Mouse (Mus musculus) layer of hippocampus, postnatal 14 days (tissue): Measurements from ENCODE around the gene Mx1. TPM values are rescaled to one million over a fixed set of nuclear protein-coding genes. Genes with fewer than 3 reads are reported as not detected.
A peak's percentile ranks its signal among the peaks of the same experiment; 100 is the strongest.

Experiments used
- DNase-seq, 2 experiments: peaks; one replicate each; pipeline ENCODE4 v3.0.0; 2021 to 2022; ENCODE audit warnings: low spot score in 2 of 2, mixed read lengths in 1 of 2
- long read RNA-seq, 2 experiments: library from polyadenylated mRNA; stranded (forward); transcript quantifications; one replicate each; pipeline ENCODE4 v2.0.0; 2021
- total RNA-seq, 2 experiments: library from RNA; stranded (reverse); gene quantifications; 2 replicates each; pipeline ENCODE4 v1.2.3; 2021

Mx1 gene
- 1 to 10 TPM in 1 of 2 experiments, under 1 TPM in 1; 0.74 to 1.4 TPM for total RNA-seq
- long read RNA-seq, experiment 1, result 0 reads
- long read RNA-seq, experiment 2, result 0 reads

DNA sequence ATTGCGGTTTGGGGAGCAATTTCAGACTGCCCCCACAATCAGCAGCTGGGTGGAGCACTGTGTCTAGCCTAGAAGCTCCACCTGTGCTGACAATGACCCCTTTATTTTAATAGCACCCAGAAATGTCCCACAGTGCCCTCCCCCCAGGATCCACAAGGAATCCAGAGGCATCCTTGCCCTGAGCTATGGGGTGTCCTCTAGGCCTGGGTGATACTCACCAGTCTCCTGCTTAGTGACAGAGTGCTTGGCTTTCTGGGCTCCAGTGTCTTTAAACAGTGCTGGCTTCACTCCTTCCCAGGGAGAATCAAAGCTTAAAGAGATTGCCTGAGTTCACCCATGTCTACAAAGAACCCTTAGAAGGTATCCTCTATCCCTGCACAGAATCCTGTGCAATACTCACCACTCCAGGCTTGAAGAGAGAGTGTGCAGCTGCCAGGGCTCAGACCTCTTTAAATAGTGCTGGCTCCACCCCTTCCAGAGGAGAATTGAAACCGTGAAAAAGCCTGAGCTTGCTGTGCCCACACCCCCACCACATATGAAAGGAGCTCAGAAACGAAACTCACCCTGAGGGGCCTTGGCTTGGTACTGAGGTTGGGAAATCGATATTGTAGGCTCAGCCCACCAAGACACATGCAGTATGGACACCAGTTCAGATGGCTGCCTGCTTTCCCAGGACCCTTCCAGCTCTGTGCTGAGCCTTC, at the start of gene Mx1:
Mx1 (minus strand) TSS at position 427 of the 701 bp plus-strand sequence.
- DNase-seq, result no peak

DNA sequence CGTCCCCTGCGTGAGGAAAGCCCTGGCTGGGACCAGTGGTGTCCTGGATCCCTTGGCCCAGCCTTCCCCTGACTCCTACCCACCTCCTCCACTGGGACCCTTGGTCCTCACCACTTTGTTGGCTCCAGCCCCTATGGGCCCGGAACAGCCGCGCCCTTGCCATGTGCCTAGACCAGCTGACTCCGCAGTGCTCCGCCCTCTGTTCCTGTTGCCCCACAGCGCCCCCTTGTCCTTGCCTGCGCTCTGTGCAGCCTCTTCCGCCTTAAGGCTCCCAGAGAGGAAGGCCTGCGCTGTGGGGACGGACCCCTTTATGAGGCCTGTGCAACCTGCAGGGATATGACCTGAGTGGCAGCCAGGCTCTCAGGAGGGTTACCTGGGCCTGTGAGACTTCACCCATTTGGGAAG, 49.6 kb upstream of the Mx1 start:
- DNase-seq, result no peak

- no peak for DNase-seq
Measured at GRCm38 (mm10) chr16:97511495-97511894, 48.8 kb upstream of the Mx1 start.

DNA sequence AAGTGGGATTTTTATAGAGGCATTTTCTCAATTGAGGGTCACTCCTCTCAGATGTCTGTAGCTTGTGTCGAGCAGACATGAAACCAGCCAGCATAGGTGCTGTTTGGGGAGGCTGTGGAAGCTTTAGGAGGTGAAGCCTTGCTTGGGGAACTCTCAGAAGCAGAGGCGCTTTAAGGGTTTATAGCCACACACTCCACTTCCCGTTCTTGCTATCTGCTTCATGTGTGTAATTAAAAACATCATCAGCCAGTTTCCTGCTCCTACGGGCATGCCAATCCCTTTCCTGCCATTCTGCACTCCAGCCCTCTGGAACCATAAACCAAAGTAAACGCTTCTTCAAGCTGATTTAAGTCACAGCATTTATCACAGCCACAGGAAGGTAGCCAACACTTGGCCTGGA, 48.1 kb upstream of the Mx1 start:
- no peak for DNase-seq

- no peak for DNase-seq
Measured at GRCm38 (mm10) chr16:97507783-97508182, 45.1 kb upstream of the Mx1 start.

DNA sequence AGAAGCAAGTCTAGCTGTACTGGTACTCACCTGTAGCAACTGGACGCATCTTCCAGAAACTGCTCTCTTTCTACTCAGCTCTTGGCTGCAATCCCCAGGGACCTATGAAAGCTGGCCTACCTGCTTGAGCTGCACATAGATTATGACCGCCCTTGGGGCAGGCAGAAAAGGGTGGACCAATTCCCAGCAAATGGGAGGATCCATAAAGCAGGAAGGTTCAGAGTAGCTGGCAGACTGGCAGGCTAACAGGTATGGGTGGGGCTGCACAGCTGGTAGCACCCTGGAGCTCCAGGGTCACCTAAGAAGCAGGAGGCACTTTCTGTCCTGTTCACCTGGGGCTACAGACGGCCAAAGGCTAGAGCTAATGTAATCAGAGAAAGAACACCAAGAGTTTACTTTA, 42.1 kb upstream of the Mx1 start:
- no peak for DNase-seq

DNA sequence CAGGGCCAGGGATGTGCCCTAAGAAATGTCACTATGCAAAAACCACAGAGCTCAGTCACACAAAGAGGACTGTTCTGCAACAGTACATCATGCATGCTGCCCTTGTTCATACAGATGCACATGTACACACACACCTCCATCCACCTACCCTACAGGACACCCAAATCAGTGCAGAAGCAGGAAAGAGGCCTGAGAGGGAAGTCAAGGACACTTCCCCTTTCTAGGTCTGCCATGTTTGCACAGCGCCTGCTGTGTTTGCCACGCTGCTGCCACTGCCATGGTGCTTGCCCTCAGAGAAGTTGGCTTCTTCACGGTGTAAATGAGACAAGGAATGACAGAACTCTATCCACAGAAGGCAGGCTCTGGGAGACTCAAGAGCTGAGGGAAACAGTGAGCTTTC, 41.1 kb upstream of the Mx1 start:
- DNase-seq, result no peak

DNA sequence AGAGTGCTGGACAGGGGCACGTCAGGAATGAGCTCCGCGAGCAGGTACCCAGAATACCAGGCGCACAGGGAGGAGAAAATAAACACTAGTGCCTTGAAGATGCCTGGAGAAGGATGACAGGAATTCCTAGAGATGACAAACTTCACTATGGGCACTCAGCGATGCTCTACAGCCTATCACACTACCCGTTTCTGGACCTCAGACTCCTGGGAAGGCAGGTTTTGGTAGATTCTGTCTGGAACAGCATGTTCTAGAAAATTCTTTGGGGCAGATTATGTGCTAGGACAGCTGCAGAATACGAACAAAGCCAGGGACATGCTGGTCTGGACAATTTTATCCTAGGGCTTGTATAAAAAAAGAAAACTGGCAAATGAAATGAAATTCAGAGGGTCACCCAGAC, 38.2 kb upstream of the Mx1 start:
- no peak for DNase-seq

GRCm38 (mm10) chr16:97499450-97499849, 36.7 kb upstream of the Mx1 start:
- no peak for DNase-seq

DNA sequence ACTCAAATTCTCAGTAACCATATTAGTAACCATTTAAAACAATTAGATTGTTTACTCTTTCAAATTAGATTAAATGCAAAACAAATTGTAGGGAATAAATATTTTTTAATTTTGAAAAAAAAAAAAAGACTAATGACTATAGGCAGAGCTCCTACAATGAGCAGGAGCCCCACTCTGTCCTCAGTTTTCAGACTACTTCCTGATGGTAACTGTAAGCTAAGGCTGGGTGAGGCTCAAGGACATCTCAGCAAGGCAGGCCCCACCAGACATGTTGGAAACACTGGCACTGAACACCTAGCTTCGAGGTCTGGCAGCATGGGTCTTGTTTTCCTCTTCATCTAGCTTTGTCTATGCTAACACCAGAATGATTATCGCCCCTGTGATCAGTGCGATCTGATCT, 35.4 kb upstream of the Mx1 start:
- no peak for DNase-seq

- no peak for DNase-seq
Measured at GRCm38 (mm10) chr16:97497682-97498081, 35.0 kb upstream of the Mx1 start.

- DNase-seq, result no peak
Measured at GRCm38 (mm10) chr16:97496026-97496425, 33.3 kb upstream of the Mx1 start.

DNA sequence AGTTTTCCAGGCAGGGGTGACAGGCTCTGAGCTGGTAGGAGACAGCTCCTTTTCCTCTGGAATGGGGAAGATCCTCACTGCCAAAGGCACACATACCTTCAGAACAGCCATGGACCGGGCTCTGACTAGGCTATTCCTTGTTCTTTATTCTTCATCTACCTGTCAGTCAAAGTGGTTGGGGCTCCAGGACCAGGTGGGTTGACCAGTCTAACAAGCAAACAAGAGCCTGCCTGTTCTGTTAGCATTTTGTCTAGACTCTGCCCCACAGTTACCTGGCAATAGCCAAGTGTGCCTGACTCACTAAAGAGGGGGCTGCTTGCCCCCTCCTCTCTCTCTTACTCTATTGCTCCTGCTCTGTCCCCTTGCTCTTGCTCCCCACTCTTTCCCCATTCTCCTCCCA, 29.7 kb upstream of the Mx1 start:
- DNase-seq, result no peak

DNA sequence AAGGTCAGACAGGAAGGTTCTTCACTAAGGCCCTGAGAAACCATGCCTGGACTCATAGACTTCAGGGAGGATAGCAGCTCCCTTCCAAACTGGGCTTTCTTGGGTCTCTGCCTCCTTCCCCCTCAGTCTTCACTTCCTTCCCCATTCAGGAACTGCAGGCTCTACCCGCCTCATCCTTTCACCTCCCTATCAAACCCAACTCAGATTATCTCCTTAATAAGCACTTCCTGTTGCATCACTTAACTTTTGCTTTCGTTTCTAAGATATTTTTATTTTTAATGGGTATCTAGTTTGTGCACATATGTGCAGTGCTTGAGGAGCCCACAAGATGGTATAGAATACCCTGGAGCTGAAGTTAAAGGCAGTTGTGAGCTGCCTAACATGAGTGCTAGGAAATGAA, 15.9 kb upstream of the Mx1 start:
- DNase-seq, result no peak

GRCm38 (mm10) chr16:97476524-97476923, 13.8 kb upstream of the Mx1 start:
- DNase-seq, result no peak

- DNase-seq, result no peak
Measured at GRCm38 (mm10) chr16:97475581-97475980, 12.9 kb upstream of the Mx1 start.

GRCm38 (mm10) chr16:97474671-97475070, 12.0 kb upstream of the Mx1 start:
- DNase-seq, result no peak

DNA sequence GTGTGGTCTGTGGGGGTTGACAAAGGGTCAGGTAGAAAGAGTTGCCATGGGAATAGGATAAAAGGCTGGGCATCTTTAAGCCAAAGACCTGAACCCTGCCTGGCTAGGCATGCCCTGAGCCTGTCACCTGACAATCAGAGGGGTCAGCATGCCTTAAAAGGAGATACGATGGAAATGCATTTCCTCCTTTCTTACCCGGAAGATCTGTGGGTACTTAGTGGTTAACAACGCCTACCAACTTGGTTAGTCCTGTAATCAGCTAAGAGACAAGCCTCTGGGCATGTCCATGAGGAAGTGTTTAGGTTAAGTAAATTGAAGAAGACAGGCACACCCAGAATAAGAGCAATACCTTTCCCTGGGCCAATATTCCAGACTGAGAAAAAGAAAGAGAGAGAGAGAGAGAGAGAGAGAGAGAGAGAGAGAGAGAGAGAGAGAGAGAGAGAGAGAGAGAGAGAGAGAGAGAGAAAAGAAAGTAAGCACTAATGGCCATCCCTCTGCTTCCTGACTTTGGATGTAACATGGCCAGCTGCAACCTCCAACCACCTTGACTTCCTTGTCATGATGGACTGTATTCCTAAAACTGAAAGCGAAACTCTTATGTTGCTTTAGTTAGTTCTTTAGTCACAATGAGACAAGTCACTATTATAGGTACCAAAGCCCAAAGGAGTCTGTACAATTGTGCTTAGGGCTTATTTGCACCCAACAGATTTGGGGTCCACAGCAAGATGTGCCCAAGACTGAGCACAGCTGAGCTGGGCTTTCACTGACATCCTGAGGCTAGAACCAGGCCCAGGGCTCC, 5.5 kb upstream of the Mx1 start:
- DNase-seq, result no peak

GRCm38 (mm10) chr16:97467472-97467871, 4.8 kb upstream of the Mx1 start:
- no peak for DNase-seq

DNA sequence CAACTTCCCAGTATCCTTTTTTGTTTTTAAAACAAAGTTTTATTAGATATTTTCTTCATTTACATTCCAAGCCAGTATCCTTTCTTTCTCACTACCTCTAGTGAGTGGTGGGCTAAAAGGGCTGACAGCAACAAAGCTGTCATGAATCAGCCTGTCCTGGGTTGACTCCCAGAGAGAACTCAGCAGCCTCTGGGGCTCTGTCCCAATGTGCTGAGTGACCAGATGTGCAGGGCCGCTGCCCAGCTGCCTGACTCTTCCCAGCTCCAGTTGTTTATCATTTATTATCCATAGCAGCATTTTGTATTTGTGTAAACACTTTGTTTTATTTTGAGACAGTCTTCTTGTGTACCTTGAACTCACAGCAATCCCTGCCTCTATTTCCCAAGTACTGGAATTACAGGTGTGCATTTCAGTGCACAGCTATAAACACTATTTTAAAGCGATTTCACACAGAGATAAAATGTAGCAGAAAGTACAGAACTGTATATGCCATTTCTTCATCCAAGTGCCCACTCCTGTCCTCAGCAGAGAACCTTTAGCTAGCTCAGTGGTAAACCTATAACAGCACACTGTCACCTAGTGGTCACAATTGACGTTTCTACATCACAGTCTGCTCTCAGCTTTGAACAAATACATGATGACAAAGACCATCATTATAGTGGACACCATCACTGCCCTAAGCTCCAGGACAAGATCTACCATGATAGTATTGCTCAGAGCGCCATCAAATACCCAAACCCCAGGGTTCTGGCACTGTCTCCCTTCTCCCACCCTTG, 3.7 kb upstream of the Mx1 start:
- peak in 1 of 2 experiments; percentile 15 for DNase-seq

GRCm38 (mm10) chr16:97461271-97461670, 1.4 kb downstream of the Mx1 start:
- no peak for DNase-seq

DNA sequence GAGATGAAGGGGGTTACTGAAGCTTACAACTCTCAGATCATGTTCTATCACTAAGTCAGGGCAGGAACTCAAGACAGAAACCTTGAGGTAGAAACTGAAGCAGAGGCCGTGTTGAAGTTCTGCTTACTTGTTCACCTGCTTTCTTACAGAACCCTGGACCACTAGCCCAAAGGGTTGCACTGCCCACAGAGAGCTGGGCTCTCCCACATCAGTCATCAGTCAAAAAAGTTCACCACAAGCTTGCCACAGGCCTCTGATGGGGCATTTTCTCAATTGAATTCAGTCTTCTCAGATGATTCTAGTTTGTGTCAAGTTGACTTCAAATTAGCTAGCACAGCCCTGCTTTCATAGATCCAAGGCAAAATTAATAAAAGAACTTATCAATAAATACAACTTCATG, 2.9 kb downstream of the Mx1 start:
- no peak for DNase-seq
